Mouse (Mus musculus) MEL (cell line): ENCODE data around the gene Ccdc155. TPM values are rescaled to one million over a fixed set of nuclear protein-coding genes. Genes with fewer than 3 reads are reported as not detected.
"Not testable (repeated sequence)": the region's sequence is repeated elsewhere in the genome, so short reads cannot be mapped to it uniquely, and the experiment has no call there.

Experiments
- DNase-seq: peaks from one replicate; pipeline ENCODE4 v3.0.0; 2011; ENCODE audit warnings: low read depth, low spot score
- H3K27ac ChIP-seq: 2 replicates; pipeline ENCODE4 v1.5.1; 2012; ENCODE audit warnings: low read depth, mild to moderate bottlenecking, control low read depth, low read length, moderate library complexity; ENCODE audit not compliant: control insufficient read depth
- H3K27me3 ChIP-seq, 2 experiments: fragments of 150-350 bp in 1 of 2; sonication (generic) in 1 of 2; 2 replicates each; pipeline ENCODE4 v1.6.1; 2012; ENCODE audit warnings: low read length in 2 of 2, mild to moderate bottlenecking in 2 of 2, improper control_type of control experiment in 1 of 2, moderate library complexity in 1 of 2; ENCODE audit not compliant: insufficient read depth in 2 of 2, control insufficient read depth in 1 of 2
- H3K36me3 ChIP-seq, 2 experiments: 2 replicates each; pipeline ENCODE4 v1.6.1; 2012 to 2014; ENCODE audit warnings: low read length in 2 of 2, improper control_type of control experiment in 1 of 2, inconsistent platforms in 1 of 2, mild to moderate bottlenecking in 1 of 2; ENCODE audit not compliant: insufficient read depth in 2 of 2, control insufficient read depth in 1 of 2
- H3K4me1 ChIP-seq, 2 experiments: fragments of 150-350 bp in 1 of 2; sonication (generic) in 1 of 2; 2 replicates each; pipeline ENCODE4 v1.6.1; 2012; ENCODE audit warnings: low read length in 2 of 2, improper control_type of control experiment in 1 of 2, mild to moderate bottlenecking in 1 of 2; ENCODE audit not compliant: insufficient read depth in 2 of 2, control insufficient read depth in 1 of 2
- H3K4me3 ChIP-seq, 2 experiments: fragments of 150-350 bp in 1 of 2; sonication (generic) in 1 of 2; 2 replicates each; pipeline ENCODE4 v1.5.1; 2012; ENCODE audit warnings: low read depth in 2 of 2, low read length in 2 of 2, mild to moderate bottlenecking in 2 of 2, moderate library complexity in 2 of 2, control low read depth in 1 of 2, improper control_type of control experiment in 1 of 2; ENCODE audit not compliant: control insufficient read depth in 1 of 2, insufficient read depth in 1 of 2
- H3K79me2 ChIP-seq: 2 replicates; pipeline ENCODE4 v1.6.1; 2012; ENCODE audit warnings: mild to moderate bottlenecking, low read length, moderate library complexity; ENCODE audit not compliant: control insufficient read depth, poor library complexity, insufficient read depth
- H3K9ac ChIP-seq: 2 replicates; pipeline ENCODE4 v1.6.1; 2012; ENCODE audit warnings: low read depth, mild to moderate bottlenecking, control low read depth, low read length, moderate library complexity; ENCODE audit not compliant: control insufficient read depth, poor library complexity, severe bottlenecking
- H3K9me3 ChIP-seq: fragments of 150-350 bp; sonication (generic); replicated peaks from 2 replicates; pipeline ENCODE4 v1.6.1; 2012; ENCODE audit warnings: mild to moderate bottlenecking, low read length, improper control_type of control experiment, moderate library complexity; ENCODE audit not compliant: insufficient read depth
- CHD1 ChIP-seq: IDR thresholded peaks from 2 replicates; pipeline ENCODE4 v1.6.1; 2012; ENCODE audit warnings: low read depth, mild to moderate bottlenecking, inconsistent platforms, low read length, improper control_type of control experiment
- CHD2 ChIP-seq: IDR thresholded peaks from 2 replicates; pipeline ENCODE4 v1.6.1; 2011; ENCODE audit warnings: low read length, improper control_type of control experiment
- CTCF ChIP-seq, 3 experiments: IDR thresholded peaks in 2 of 3; conservative IDR thresholded peaks in 1 of 3; 2 replicates each; pipeline ENCODE4 v1.5.1; 2011 to 2012; ENCODE audit warnings: low read length in 3 of 3, low read depth in 2 of 3, mild to moderate bottlenecking in 2 of 3, improper control_type of control experiment in 1 of 3, inconsistent platforms in 1 of 3, mixed read lengths in 1 of 3, moderate library complexity in 1 of 3; ENCODE audit not compliant: control insufficient read depth in 1 of 3, insufficient read depth in 1 of 3, poor library complexity in 1 of 3, severe bottlenecking in 1 of 3
- ELF1 ChIP-seq: IDR thresholded peaks from 2 replicates; pipeline ENCODE4 v1.6.1; 2014; ENCODE audit warnings: low read depth, mild to moderate bottlenecking, inconsistent platforms, low read length, improper control_type of control experiment, moderate library complexity
- GATA1 ChIP-seq: IDR thresholded peaks from 2 replicates; pipeline ENCODE4 v1.6.1; 2011; ENCODE audit warnings: low read depth, low read length, improper control_type of control experiment
- MAZ ChIP-seq: IDR thresholded peaks from 2 replicates; pipeline ENCODE4 v1.6.1; 2012; ENCODE audit warnings: low read depth, mild to moderate bottlenecking, inconsistent platforms, low read length, improper control_type of control experiment
- MYB ChIP-seq: IDR thresholded peaks from 2 replicates; pipeline ENCODE4 v1.6.1; 2011; ENCODE audit warnings: mild to moderate bottlenecking, low read depth, low read length, improper control_type of control experiment
- NELFE ChIP-seq: IDR thresholded peaks from 2 replicates; pipeline ENCODE4 v1.6.1; 2011; ENCODE audit warnings: low read depth, low read length, improper control_type of control experiment
- POLR2A ChIP-seq, 2 experiments: IDR thresholded peaks; 2 replicates each; pipeline ENCODE4 v1.6.1; 2011 to 2012; ENCODE audit warnings: low read length in 2 of 2, mild to moderate bottlenecking in 2 of 2, control low read depth in 1 of 2, improper control_type of control experiment in 1 of 2, low read depth in 1 of 2, moderate library complexity in 1 of 2; ENCODE audit not compliant: control insufficient read depth in 1 of 2, insufficient read depth in 1 of 2, poor library complexity in 1 of 2
- POLR2AphosphoS2 ChIP-seq: IDR thresholded peaks from 2 replicates; pipeline ENCODE4 v1.6.1; 2011; ENCODE audit warnings: low read length, improper control_type of control experiment
- RAD21 ChIP-seq: IDR thresholded peaks from 2 replicates; pipeline ENCODE4 v1.6.1; 2011; ENCODE audit warnings: mild to moderate bottlenecking, low read depth, low read length, improper control_type of control experiment
- RCOR1 ChIP-seq: IDR thresholded peaks from 2 replicates; pipeline ENCODE4 v1.6.1; 2012; ENCODE audit warnings: low read depth, mild to moderate bottlenecking, inconsistent platforms, low read length, improper control_type of control experiment
- SIN3A ChIP-seq: IDR thresholded peaks from 2 replicates; pipeline ENCODE4 v1.6.1; 2012; ENCODE audit warnings: low read length, improper control_type of control experiment, inconsistent platforms
- SMC3 ChIP-seq: IDR thresholded peaks from 2 replicates; pipeline ENCODE4 v1.6.1; 2011; ENCODE audit warnings: low read depth, low read length, improper control_type of control experiment
- UBTF ChIP-seq: IDR thresholded peaks from 2 replicates; pipeline ENCODE4 v1.6.1; 2012; ENCODE audit warnings: low read depth, mild to moderate bottlenecking, inconsistent platforms, low read length, improper control_type of control experiment, moderate library complexity, borderline replicate concordance; ENCODE audit not compliant: insufficient read depth
- USF1 ChIP-seq: IDR thresholded peaks from 2 replicates; pipeline ENCODE4 v1.6.1; 2014; ENCODE audit warnings: low read depth, mild to moderate bottlenecking, inconsistent platforms, low read length, improper control_type of control experiment, moderate library complexity
- ZC3H11A ChIP-seq: IDR thresholded peaks from 2 replicates; pipeline ENCODE4 v1.6.1; 2012; ENCODE audit warnings: low read depth, mild to moderate bottlenecking, inconsistent platforms, low read length, improper control_type of control experiment
- ZKSCAN1 ChIP-seq: IDR thresholded peaks from 2 replicates; pipeline ENCODE4 v1.6.1; 2012; ENCODE audit warnings: low read depth, mild to moderate bottlenecking, inconsistent platforms, low read length, improper control_type of control experiment, moderate library complexity
- ZMIZ1 ChIP-seq: IDR thresholded peaks from 2 replicates; pipeline ENCODE4 v1.6.1; 2012; ENCODE audit warnings: low read depth, mild to moderate bottlenecking, inconsistent platforms, low read length, improper control_type of control experiment, moderate library complexity
- ZNF384 ChIP-seq: IDR thresholded peaks from 2 replicates; pipeline ENCODE4 v1.6.1; 2012; ENCODE audit warnings: low read depth, mild to moderate bottlenecking, inconsistent platforms, low read length, improper control_type of control experiment
- polyA plus RNA-seq, 2 experiments: library from polyadenylated mRNA; stranded (reverse) in 1 of 2; unstranded in 1 of 2; fragments of >175 nt in 1 of 2; fragments of >200 nt in 1 of 2; gene quantifications; 2 replicates each; pipeline versions ENCODE4 v1.2.1 to v1.2.4; 2012; ENCODE audit warnings: low replicate concordance in 2 of 2, low read depth in 1 of 2; ENCODE audit not compliant: insufficient read length in 2 of 2, insufficient read depth in 1 of 2, missing spikeins in 1 of 2
- total RNA-seq: library from RNA; depleted of rRNA; stranded (reverse); fragments of 300-350 nt; gene quantifications from 2 replicates; pipeline ENCODE4 v1.2.3, GENCODE M21; 2012

Ccdc155 gene
- total and polyA plus RNA-seq, 3 experiments = 0.27 to 0.38 TPM; not detected in 1

- Histone ChIP-seq H3K4me3 (no peak overlapping the region), H3K27ac (no peak overlapping the region), H3K9ac (no peak overlapping the region), H3K79me2 (no peaks in the 10 kb centered on the region), H3K4me1 (no peaks in the 10 kb centered on the region), H3K9me3 (no peaks in the 10 kb centered on the region), H3K36me3 (no peaks in the 10 kb centered on the region), H3K27me3 (no peaks in the 10 kb centered on the region)
- DNase-seq = no peak
- no peak for TF ChIP-seq POLR2AphosphoS2
- TF ChIP-seq POLR2A (IDR thresholded peaks at IDR 0.05; ENCODE audit: control insufficient read depth in 1 of 2, insufficient read depth in 1 of 2, low read depth in 1 of 2, low read length in 2 of 2, poor library complexity in 1 of 2) = no peak
- no peak for TF ChIP-seq USF1
- TF ChIP-seq SIN3A = no peak
- TF ChIP-seq NELFE = no peak
- TF ChIP-seq ZKSCAN1 = no peak
- no peak for TF ChIP-seq CHD2
- TF ChIP-seq MAZ = no peak
- TF ChIP-seq UBTF = no peak
- TF ChIP-seq ZMIZ1 = no peak
- TF ChIP-seq ELF1 = no peak
- TF ChIP-seq RCOR1 = no peak
- TF ChIP-seq ZC3H11A = no peak
- no peak for TF ChIP-seq MYB
- TF ChIP-seq CHD1 = no peak
- no peak for TF ChIP-seq ZNF384
Measured at GRCm38 (mm10) chr7:45174567-45175280, 30.0 kb downstream of the Ccdc155 start.

- not testable (repeated sequence) for H3K36me3 ChIP-seq, H3K4me3 ChIP-seq, H3K27ac ChIP-seq, H3K9ac ChIP-seq, H3K79me2 ChIP-seq, H3K9me3 ChIP-seq, H3K27me3 ChIP-seq, H3K4me1 ChIP-seq
- TF ChIP-seq SMC3 (peak; percentile 63), ZC3H11A (peak; percentile 47), CTCF (IDR thresholded peaks at IDR 0.05 in 2 of 3, conservative IDR thresholded peaks at IDR 0.05 in 1 of 3; ENCODE audit: control insufficient read depth in 1 of 3, insufficient read depth in 1 of 3, low read depth in 2 of 3, low read length in 3 of 3, poor library complexity in 1 of 3, severe bottlenecking in 1 of 3) (peak; percentile 15 to 68 (median 57); a peak in 4 of 6 replicates), RAD21 (peak; percentile 42), GATA1 (0 out of 2 replicates have a peak, but pooled peaks have one; percentile 20), ZNF384 (0 out of 2 replicates have a peak, but pooled peaks have one; percentile 19)
- DNase-seq = peak; percentile 75
Measured at GRCm38 (mm10) chr7:45173772-45174171, 30.9 kb downstream of the Ccdc155 start.
